Mouse (Mus musculus): ENCODE data around the gene Ly6g6e.

Ly6g6e gene

GRCm38 (mm10) chr17:35049561-35050016, 27.1 kb upstream of the Ly6g6e start, which contains the start of gene Clic1:
TSS of gene Clic1 (plus strand) at chr17:35049966.
- no peak for DNase-seq (ENCODE audit: low read depth, low spot score)

GRCm38 (mm10) chr17:35050126-35050750, 26.5 kb upstream of the Ly6g6e start:
- DNase-seq (ENCODE audit: low read depth, low spot score), result no peak

DNA sequence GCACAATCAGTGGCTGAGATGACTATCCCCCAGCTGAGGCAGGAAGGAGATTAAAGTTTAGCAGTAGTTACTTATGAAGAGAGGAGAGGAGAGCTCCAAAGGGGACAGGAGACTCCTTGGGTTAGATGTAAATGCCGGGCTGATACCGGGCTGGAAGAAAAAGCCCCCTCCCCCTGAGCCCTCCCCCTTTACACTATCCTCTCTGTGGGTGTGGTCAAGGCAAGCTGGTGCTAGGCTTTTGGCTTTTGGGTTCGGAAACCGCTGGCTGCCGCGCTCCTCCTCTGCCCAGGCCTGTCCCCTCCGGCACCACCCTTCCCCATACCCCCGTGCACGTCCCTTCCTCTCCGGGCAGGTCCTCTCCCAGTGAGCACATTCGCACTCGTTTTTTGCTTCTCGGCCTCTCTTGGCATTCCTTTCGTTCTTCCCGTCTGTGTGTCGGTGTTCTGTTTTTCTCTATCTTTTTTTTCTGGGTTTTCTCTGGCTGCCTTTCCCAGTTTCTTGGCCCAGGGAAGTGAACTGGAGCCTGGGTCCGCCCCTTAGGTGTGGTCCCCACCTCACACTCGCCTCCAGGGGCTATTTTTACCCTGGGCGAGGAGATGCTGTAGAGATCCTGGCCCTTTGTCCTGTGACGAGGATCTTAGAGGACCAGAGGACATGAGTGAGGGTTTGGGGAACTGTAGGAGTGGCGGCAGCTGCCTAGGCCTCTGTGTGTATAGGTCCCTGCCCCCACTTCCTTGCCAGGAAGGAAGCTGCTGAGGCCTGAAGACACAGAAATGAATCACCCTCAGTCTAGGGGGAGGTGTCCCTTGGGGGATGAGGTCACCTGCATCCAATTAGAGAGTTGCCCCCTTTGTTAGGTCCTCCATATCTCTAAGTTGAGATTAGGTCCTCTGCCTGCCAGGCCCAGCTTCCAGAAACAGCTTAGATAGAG, 25.3 kb upstream of the Ly6g6e start:
- DNase-seq (ENCODE audit: low read depth, low spot score), result no peak

- no peak for DNase-seq (ENCODE audit: low read depth, low spot score)
Observed at GRCm38 (mm10) chr17:35052271-35052798, 24.4 kb upstream of the Ly6g6e start.

DNA sequence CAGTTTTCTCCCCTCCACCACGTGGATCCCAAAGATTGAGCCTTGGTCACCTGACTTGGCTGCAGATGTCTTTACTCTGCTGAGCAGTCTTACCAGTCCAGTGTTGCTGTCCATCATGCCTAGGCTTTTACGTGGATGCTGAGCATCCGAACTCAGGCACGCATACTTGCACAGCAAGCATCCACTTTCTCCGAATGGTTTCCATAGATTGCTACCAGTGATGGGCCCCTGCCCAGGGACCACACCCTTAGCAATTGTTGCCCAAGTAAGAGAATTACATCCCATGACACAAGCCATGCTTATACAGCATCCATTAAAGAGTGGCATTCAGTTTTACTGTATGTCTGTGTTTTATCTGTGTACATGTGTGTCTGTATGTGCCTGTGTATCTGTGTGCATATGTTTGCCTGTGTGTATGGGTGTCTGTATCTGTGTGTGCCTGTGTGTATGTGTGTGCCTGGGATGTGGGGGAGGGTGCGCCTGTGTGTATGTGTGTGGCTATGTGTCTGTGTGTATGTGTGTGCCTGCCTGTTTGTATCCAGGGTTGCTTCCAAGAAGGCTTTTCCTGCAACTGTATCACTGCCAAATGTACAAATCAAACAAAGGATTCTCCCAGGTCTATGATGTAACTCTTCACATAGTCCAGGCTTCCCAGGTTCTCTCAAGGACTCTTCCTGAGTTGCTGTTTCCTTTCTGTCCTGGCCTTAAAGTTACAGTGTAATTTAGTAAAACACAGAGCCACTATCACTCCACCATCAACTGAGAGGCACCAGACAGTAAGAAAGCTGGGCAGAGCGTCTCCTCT, 20.8 kb upstream of the Ly6g6e start:
- no peak for DNase-seq (ENCODE audit: low read depth, low spot score)

DNA sequence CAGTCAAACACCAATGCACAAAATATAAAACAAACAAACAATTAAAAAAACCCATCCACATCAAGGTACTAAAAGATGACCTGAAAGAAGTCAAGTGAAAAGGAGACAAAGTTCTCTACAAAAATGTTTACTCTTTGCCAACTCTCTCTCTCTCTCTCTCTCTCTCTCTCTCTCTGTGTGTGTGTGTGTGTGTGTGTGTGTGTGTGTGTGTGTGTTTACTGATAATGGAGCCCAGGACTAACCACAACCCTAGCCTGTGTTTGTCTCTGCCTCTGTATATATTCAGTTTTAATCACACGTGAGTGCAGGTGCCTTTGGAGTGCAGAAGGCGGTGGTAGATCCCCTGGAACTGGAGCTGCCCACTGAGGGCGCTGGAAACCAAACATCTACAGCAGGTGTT, 19.6 kb upstream of the Ly6g6e start:
- no peak for DNase-seq (ENCODE audit: low read depth, low spot score)

DNA sequence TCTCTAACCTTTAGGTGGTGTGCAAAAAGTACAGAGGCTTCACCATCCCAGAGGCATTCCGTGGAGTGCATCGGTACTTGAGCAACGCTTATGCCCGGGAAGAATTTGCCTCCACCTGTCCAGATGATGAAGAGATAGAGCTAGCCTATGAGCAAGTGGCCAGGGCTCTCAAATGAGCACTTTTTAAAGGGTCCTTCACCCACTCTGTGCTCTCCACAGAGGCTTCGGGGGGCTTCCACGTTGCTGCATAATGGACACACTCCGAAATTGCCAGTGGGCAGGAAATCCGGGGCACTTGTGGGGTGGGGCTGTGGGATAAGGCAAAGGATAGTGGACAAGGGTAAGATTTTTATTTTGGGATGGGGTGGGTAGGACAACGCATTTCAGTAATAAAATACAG, 18.4 kb upstream of the Ly6g6e start:
- no peak for DNase-seq (ENCODE audit: low read depth, low spot score)

- DNase-seq (ENCODE audit: low read depth, low spot score), result no peak
Observed at GRCm38 (mm10) chr17:35058911-35059892, 17.5 kb upstream of the Ly6g6e start, which contains the start of gene Ddah2. TSS of gene Ddah2 (plus strand) at chr17:35059035.

GRCm38 (mm10) chr17:35060071-35060470, 16.6 kb upstream of the Ly6g6e start:
- DNase-seq (ENCODE audit: low read depth, low spot score), result no peak

DNA sequence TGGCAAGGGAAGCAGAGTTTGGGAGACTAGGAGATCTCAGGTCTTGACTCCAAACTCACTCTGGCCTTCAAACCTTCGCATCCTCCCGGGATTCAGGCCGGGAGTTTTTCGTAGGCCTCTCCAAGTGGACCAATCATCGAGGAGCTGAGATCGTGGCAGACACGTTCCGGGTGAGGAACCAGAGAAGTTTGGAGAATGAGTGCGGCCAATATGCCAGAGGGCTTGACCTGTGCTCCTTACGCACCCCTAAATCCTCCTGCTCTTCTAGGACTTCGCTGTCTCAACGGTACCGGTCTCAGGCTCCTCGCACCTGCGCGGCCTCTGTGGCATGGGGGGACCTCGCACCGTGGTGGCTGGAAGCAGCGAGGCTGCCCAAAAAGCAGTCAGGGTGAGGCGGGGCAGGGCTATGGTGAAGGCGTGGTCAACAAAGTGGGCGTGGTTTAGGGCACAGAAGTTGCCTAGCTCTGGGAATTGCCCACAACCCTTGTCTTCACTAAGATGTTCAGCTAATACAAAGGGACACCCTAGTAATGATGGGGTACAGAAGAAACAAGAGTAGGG, 15.9 kb upstream of the Ly6g6e start:
- DNase-seq (ENCODE audit: low read depth, low spot score), result no peak

DNA sequence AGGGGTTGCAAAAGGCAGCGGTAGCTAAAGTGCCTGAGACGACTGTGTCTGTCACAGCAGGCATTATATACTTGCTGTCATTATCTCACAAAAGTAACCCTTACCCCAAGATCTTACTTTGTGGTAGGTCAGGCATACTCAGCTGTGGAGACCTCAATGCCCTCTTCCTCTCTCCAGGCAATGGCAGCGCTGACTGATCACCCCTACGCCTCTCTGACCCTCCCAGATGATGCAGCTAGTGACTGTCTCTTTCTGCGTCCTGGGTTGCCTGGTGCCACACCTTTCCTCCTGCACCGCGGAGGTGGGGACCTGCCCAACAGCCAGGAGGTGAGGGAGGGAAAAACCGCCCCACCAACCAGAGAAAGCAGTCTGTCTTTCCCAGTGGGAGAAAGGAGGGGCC, 15.4 kb upstream of the Ly6g6e start:
- no peak for DNase-seq (ENCODE audit: low read depth, low spot score)

DNA sequence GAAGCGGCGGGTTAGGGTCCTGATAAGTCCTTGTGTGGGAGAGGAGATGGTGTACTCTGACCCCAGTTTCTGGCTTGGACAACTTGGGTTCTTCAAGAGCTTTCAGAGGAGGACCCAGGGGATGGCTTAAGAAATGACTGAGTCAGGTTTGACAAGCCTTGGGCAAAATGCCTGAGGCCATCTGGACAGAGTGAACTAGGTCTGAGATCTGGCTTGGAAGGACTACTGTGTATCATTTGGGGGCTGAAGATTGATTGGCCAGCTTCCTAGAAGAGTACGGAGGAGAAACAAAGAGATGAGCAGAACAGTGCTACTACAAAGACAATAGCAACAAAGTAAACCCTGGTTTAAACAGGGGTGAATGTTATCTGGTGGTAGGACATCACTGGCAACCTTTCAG, 13.2 kb upstream of the Ly6g6e start:
- no peak for DNase-seq (ENCODE audit: low read depth, low spot score)

GRCm38 (mm10) chr17:35064378-35064877, 12.3 kb upstream of the Ly6g6e start:
- no peak for DNase-seq (ENCODE audit: low read depth, low spot score)

- DNase-seq (ENCODE audit: low read depth, low spot score), result no peak
Observed at GRCm38 (mm10) chr17:35064951-35065947, 11.5 kb upstream of the Ly6g6e start, which contains the start of gene Ly6g6c. TSS of gene Ly6g6c (plus strand) at chr17:35065388.

- no peak for DNase-seq (ENCODE audit: low read depth, low spot score)
Observed at GRCm38 (mm10) chr17:35066084-35066483, 10.6 kb upstream of the Ly6g6e start, which contains the start of gene Mpig6b. TSS of gene Mpig6b (minus strand) at chr17:35066184.

DNA sequence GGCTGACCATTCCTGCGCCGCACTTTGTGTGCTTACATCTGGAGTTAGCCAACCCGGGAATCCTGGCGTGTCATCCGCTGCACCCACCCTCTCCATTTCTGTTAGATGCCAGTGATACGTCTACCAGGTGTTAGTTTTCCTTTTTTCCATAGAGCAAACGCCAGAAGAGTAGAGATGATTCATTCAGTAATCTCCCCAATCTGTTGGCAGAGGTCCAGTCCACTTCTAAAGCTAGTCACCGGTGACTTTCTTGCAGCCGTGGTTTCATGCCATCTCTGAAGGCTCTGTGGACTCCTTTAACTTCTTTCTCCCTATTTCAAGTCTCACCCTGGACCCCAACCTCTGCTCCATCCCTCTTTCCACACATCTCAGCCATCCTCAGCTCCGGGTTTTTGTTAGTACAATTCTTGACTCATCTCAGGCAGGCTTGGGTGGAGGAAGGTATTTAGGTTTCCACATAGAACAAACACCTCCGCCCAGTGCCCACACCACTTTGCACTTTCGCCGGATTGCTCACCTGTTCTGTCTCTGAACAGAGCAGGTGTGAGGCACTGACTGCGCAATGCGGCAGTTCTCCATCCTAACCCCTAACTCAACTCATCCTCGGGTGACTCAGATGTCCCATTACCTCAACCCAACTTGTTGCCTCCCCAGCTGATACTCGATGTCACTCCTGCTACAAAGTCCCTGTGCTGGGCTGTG, 8.3 kb upstream of the Ly6g6e start:
- no peak for DNase-seq (ENCODE audit: low read depth, low spot score)

GRCm38 (mm10) chr17:35070556-35071229, 6.0 kb upstream of the Ly6g6e start:
- no peak for DNase-seq (ENCODE audit: low read depth, low spot score)

All from telencephalon, adult 2 months (tissue).